Mouse (Mus musculus): ENCODE measurements around the gene Mid1. TPM values are rescaled to one million over a fixed set of nuclear protein-coding genes. Genes with fewer than 3 reads are reported as not detected.

Gene Mid1
- polyA plus RNA-seq, 1 experiment from 2014 or later: 13.7 TPM

DNA sequence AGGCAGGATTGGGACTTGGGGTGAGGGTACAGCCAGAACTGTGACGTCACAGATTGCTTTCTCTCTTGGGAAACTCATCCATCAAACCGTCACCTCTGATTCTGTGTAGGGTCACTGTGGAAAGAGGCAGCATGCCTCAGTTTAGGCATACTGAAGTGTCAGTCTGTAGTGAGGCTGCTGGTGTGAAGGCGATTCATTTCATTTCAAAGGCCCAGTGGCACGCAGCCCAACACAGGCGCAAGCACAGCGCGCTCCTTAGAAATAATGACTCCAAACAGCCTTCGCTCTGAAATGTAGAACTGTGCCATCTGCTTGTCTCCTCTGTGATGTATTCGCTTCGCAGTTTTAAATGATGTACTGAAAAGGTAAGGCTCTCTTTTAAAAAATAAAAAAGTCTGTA is 141.9 kb downstream of the Mid1 start:
- H3K27me3 ChIP-seq (ENCODE audit: control insufficient read depth, insufficient read depth, low read length): peaks cover 2% of the 10 kb centered on the region; the same call in 1 of the 2 replicates
- no peaks in the 10 kb centered on the region for H3K9me3 ChIP-seq (replicated peaks; ENCODE audit: control insufficient read depth, low read length)
- H3K4me1 ChIP-seq (ENCODE audit: control insufficient read depth, insufficient read depth, low read length): no peaks in the 10 kb centered on the region
- no peak overlapping the region for H3K27ac ChIP-seq (replicated peaks; ENCODE audit: low read depth, low read length)
- 62% methylated on average over 10 of the region's 10 CpGs for WGBS
- H3K4me3 ChIP-seq (ENCODE audit: low read depth, low read length): no peak overlapping the region
- no peak for ATAC-seq (replicated peaks; ENCODE audit: insufficient number of reproducible peaks, low FRiP score, low TSS enrichment, low read depth)
- no peak overlapping the region for H3K4me2 ChIP-seq (ENCODE audit: low read depth, low read length)
- H3K9ac ChIP-seq (replicated peaks; ENCODE audit: low read length): no peak overlapping the region
- DNase-seq (ENCODE audit: low spot score): no peak
- H3K36me3 ChIP-seq (replicated peaks; ENCODE audit: control insufficient read depth, insufficient read depth, low read depth, low read length): no peaks in the 10 kb centered on the region

- Histone ChIP-seq H3K4me1 (ENCODE audit: control insufficient read depth, insufficient read depth, low read length) (no peaks in the 10 kb centered on the region), H3K27me3 (ENCODE audit: control insufficient read depth, insufficient read depth, low read length) (peaks cover 2% of the 10 kb centered on the region; the same call in 1 of the 2 replicates), H3K4me3 (ENCODE audit: low read depth, low read length) (no peak overlapping the region), H3K27ac (replicated peaks; ENCODE audit: low read depth, low read length) (no peak overlapping the region), H3K4me2 (ENCODE audit: low read depth, low read length) (no peak overlapping the region), H3K36me3 (replicated peaks; ENCODE audit: control insufficient read depth, insufficient read depth, low read depth, low read length) (no peaks in the 10 kb centered on the region), H3K9me3 (replicated peaks; ENCODE audit: control insufficient read depth, low read length) (no peaks in the 10 kb centered on the region), H3K9ac (replicated peaks; ENCODE audit: low read length) (no peak overlapping the region)
- no peak for DNase-seq (ENCODE audit: low spot score)
- ATAC-seq (replicated peaks; ENCODE audit: insufficient number of reproducible peaks, low FRiP score, low TSS enrichment, low read depth): no peak
- 23% methylated on average over 7 of the region's 7 CpGs for WGBS
Measured at GRCm38 (mm10) chrX:169827720-169828119, 142.7 kb downstream of the Mid1 start.

- no peak for DNase-seq (ENCODE audit: low spot score)
- WGBS: 33% methylated on average over 5 of the region's 5 CpGs
- no peak for ATAC-seq (replicated peaks; ENCODE audit: insufficient number of reproducible peaks, low FRiP score, low TSS enrichment, low read depth)
Measured at GRCm38 (mm10) chrX:169828136-169828535, 143.1 kb downstream of the Mid1 start.

GRCm38 (mm10) chrX:169830052-169830451 is 145.1 kb downstream of the Mid1 start:
- DNase-seq (ENCODE audit: low spot score) (peak; percentile 36), ATAC-seq (replicated peaks; ENCODE audit: insufficient number of reproducible peaks, low FRiP score, low TSS enrichment, low read depth) (no peak)
- Histone ChIP-seq H3K4me2 (ENCODE audit: low read depth, low read length) (no peak overlapping the region), H3K27ac (replicated peaks; ENCODE audit: low read depth, low read length) (no peak overlapping the region), H3K9ac (replicated peaks; ENCODE audit: low read length) (no peak overlapping the region), H3K36me3 (replicated peaks; ENCODE audit: control insufficient read depth, insufficient read depth, low read depth, low read length) (no peaks in the 10 kb centered on the region), H3K4me1 (ENCODE audit: control insufficient read depth, insufficient read depth, low read length) (no peaks in the 10 kb centered on the region), H3K9me3 (replicated peaks; ENCODE audit: control insufficient read depth, low read length) (no peaks in the 10 kb centered on the region), H3K27me3 (ENCODE audit: control insufficient read depth, insufficient read depth, low read length) (peaks cover 2% of the 10 kb centered on the region; the same call in 1 of the 2 replicates), H3K4me3 (ENCODE audit: low read depth, low read length) (no peak overlapping the region)
- WGBS: 35% methylated on average over 4 of the region's 4 CpGs

More at GRCm38 (mm10) chrX:169828136-169828535, 143.1 kb downstream of the Mid1 start:
- H3K4me1 ChIP-seq (ENCODE audit: control insufficient read depth, insufficient read depth, low read length): no peaks in the 10 kb centered on the region
- no peak overlapping the region for H3K9ac ChIP-seq (replicated peaks; ENCODE audit: low read length)
- peaks cover 2% of the 10 kb centered on the region; the same call in 1 of the 2 replicates for H3K27me3 ChIP-seq (ENCODE audit: control insufficient read depth, insufficient read depth, low read length)
- H3K9me3 ChIP-seq (replicated peaks; ENCODE audit: control insufficient read depth, low read length): no peaks in the 10 kb centered on the region
- H3K27ac ChIP-seq (replicated peaks; ENCODE audit: low read depth, low read length): no peak overlapping the region
- H3K4me3 ChIP-seq (ENCODE audit: low read depth, low read length): no peak overlapping the region
- no peak overlapping the region for H3K4me2 ChIP-seq (ENCODE audit: low read depth, low read length)
- no peaks in the 10 kb centered on the region for H3K36me3 ChIP-seq (replicated peaks; ENCODE audit: control insufficient read depth, insufficient read depth, low read depth, low read length)

DNA sequence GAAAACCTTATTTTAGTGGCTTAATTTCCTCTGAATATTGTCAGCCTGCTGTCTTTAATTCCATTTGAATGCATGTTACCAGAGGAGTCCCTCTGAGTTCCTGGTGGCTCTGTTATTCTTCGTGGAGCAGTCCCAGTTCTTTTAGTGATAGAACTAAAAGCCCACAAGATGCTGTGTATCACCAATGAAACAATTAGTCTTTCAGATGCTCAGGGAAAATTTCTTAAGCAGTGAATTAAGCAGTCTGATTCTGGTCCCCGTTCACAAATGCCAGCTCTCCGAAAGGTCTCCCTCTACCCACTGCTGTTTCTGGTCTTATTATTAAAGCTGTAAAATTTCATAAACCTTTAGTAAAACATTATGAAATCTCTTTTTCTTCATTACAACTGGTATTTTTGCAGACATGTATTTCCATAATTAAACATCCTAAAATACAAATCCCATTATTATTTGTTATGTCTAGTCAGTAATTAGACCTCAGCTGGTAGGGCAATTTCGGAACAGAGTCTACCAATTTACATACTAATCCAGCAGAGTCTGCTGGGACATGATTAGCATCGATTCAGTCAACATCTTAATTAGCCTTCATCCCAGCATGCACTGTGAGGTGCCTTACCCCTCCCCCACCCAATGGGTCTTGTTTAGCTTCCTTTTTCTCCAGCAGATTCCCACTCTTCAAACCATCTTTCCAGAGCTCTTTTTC is 153.1 kb downstream of the Mid1 start:
- no peak for DNase-seq (ENCODE audit: low spot score)
- no peaks in the 10 kb centered on the region for H3K27me3 ChIP-seq (ENCODE audit: control insufficient read depth, insufficient read depth, low read length)
- no peaks in the 10 kb centered on the region for H3K9me3 ChIP-seq (replicated peaks; ENCODE audit: control insufficient read depth, low read length)
- H3K9ac ChIP-seq (replicated peaks; ENCODE audit: low read length): no peak overlapping the region
- H3K4me2 ChIP-seq (ENCODE audit: low read depth, low read length): no peak overlapping the region
- no peak overlapping the region for H3K27ac ChIP-seq (replicated peaks; ENCODE audit: low read depth, low read length)
- ATAC-seq (replicated peaks; ENCODE audit: insufficient number of reproducible peaks, low FRiP score, low TSS enrichment, low read depth): no peak
- no peaks in the 10 kb centered on the region for H3K36me3 ChIP-seq (replicated peaks; ENCODE audit: control insufficient read depth, insufficient read depth, low read depth, low read length)
- 49% methylated on average over 5 of the region's 5 CpGs for WGBS
- H3K4me1 ChIP-seq (ENCODE audit: control insufficient read depth, insufficient read depth, low read length): no peaks in the 10 kb centered on the region
- no peak overlapping the region for H3K4me3 ChIP-seq (ENCODE audit: low read depth, low read length)

- no peaks in the 10 kb centered on the region for H3K27me3 ChIP-seq (ENCODE audit: control insufficient read depth, insufficient read depth, low read length)
- no peak overlapping the region for H3K4me2 ChIP-seq (ENCODE audit: low read depth, low read length)
- DNase-seq (ENCODE audit: low spot score) (no peak), ATAC-seq (replicated peaks; ENCODE audit: insufficient number of reproducible peaks, low FRiP score, low TSS enrichment, low read depth) (no peak)
- H3K9me3 ChIP-seq (replicated peaks; ENCODE audit: control insufficient read depth, low read length): no peaks in the 10 kb centered on the region
- H3K36me3 ChIP-seq (replicated peaks; ENCODE audit: control insufficient read depth, insufficient read depth, low read depth, low read length): no peaks in the 10 kb centered on the region
- 87% methylated on average over 2 of the region's 2 CpGs for WGBS
- no peak overlapping the region for H3K4me3 ChIP-seq (ENCODE audit: low read depth, low read length)
- H3K9ac ChIP-seq (replicated peaks; ENCODE audit: low read length): no peak overlapping the region
- no peak overlapping the region for H3K27ac ChIP-seq (replicated peaks; ENCODE audit: low read depth, low read length)
- H3K4me1 ChIP-seq (ENCODE audit: control insufficient read depth, insufficient read depth, low read length): no peaks in the 10 kb centered on the region
Measured at GRCm38 (mm10) chrX:169838650-169838971, 153.6 kb downstream of the Mid1 start.

DNA sequence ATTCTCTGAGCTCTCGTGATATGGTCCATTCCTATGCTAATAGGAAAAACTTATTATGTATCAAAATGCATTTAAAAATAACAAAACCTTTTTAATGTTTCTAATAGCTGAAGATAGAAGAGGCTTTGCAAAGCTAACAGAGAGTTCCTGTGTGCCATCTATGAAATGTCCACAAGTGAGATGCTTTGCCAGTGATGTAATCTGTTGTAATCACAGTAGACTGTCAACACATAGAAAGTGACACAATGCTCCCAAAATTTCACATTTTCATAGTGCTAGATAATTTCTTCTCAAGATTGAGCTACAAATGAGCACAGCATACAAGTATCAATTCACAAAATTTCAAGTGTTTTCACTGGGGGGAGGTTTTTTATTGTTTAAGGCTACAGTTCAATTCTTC is 158.3 kb downstream of the Mid1 start:
- ATAC-seq (replicated peaks; ENCODE audit: insufficient number of reproducible peaks, low FRiP score, low TSS enrichment, low read depth): no peak
- 71% methylated on average over 1 of the region's 1 CpGs for whole genome bisulfite sequencing
- Histone ChIP-seq H3K9ac (replicated peaks; ENCODE audit: low read length) (no peak overlapping the region), H3K4me2 (ENCODE audit: low read depth, low read length) (no peak overlapping the region), H3K27ac (replicated peaks; ENCODE audit: low read depth, low read length) (no peak overlapping the region), H3K4me3 (ENCODE audit: low read depth, low read length) (no peak overlapping the region), H3K9me3 (replicated peaks; ENCODE audit: control insufficient read depth, low read length) (no peaks in the 10 kb centered on the region), H3K36me3 (replicated peaks; ENCODE audit: control insufficient read depth, insufficient read depth, low read depth, low read length) (no peaks in the 10 kb centered on the region), H3K4me1 (ENCODE audit: control insufficient read depth, insufficient read depth, low read length) (no peaks in the 10 kb centered on the region), H3K27me3 (ENCODE audit: control insufficient read depth, insufficient read depth, low read length) (no peaks in the 10 kb centered on the region)
- DNase-seq (ENCODE audit: low spot score): no peak

DNA sequence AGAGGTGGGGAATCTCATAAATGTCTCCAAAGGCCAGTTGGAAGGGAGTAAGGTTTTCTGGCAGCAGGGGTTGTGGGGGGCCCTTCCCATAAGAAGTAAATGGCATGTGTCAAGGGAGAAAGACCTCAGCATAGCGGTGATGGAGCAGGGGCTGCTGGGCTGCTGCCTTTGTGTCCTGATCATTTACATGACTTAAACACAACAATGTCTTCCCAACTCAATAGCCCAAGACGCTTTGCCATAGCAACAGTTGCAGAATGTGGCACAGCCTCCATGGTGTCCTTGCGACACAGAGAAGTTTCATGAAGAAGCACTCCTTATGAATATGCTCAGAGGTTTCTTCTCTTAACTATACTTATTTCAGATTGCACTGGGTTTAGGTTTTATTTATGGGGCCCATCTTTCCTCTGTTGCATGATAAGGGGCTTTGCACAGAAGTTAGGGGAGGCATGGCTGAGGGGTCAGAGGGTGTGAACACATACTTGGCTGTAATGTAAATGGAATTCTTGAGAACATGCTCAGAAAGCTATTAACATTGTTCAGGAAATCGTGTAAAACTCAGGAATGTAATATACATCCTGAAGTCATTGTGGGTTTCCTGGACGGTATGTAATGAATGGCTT is 159.3 kb downstream of the Mid1 start:
- DNase-seq (ENCODE audit: low spot score) (no peak), ATAC-seq (replicated peaks; ENCODE audit: insufficient number of reproducible peaks, low FRiP score, low TSS enrichment, low read depth) (no peak; the same call in 1 of the 2 replicates)
- Histone ChIP-seq H3K36me3 (replicated peaks; ENCODE audit: control insufficient read depth, insufficient read depth, low read depth, low read length) (no peaks in the 10 kb centered on the region), H3K4me3 (ENCODE audit: low read depth, low read length) (no peak overlapping the region), H3K27me3 (ENCODE audit: control insufficient read depth, insufficient read depth, low read length) (no peaks in the 10 kb centered on the region), H3K4me2 (ENCODE audit: low read depth, low read length) (no peak overlapping the region), H3K4me1 (ENCODE audit: control insufficient read depth, insufficient read depth, low read length) (no peaks in the 10 kb centered on the region), H3K9ac (replicated peaks; ENCODE audit: low read length) (no peak overlapping the region), H3K27ac (replicated peaks; ENCODE audit: low read depth, low read length) (no peak overlapping the region), H3K9me3 (replicated peaks; ENCODE audit: control insufficient read depth, low read length) (no peaks in the 10 kb centered on the region)
- WGBS: 45% methylated on average over 5 of the region's 5 CpGs

Data from embryonic facial prominence, embryonic 11.5 days (tissue).